In the genomic region with DNA sequence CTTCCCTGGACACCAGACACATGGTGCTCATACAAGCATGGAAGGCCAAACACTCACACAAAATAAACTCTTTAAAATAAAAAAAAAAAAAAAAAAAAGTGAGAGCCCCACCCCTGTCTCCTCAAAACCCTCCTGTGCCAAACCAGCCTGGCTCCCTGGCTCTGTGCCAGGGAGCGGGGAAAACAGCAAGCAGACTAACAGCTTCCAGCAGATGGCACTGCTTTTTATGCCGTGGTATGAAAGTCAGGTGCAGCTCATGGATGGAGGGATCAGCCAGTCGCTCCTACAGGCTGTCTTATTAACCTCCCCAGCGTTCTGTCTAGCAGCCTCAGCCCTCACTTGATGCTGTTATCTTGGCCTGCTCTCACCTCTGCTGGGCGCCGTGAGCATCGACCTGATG, we compare ENCODE assay signal across 8 mouse cellular contexts. TPM values are rescaled to one million over a fixed set of nuclear protein-coding genes. Genes with fewer than 3 reads are reported as not detected.
DNase-seq lines count a peak whose midpoint lies in the region; ATAC-seq and TF ChIP-seq lines count a peak whose summit lies in the region.

No protein-coding gene starts in this region.

- H3K27me3 ChIP-seq in heart, postnatal 0 days (ENCODE audit: control insufficient read depth, insufficient read depth, low read length) = no peaks in the 10 kb centered on the region
- no peaks in the 10 kb centered on the region for H3K27me3 ChIP-seq in forebrain, embryonic 16.5 days (replicated peaks; ENCODE audit: control insufficient read depth, insufficient read depth, low read length)
- no peaks in the 10 kb centered on the region for H3K27me3 ChIP-seq in intestine, embryonic 15.5 days (replicated peaks)

- intact Hi-C loops in heart, postnatal 36 days (cut with DNase I) = no loop called here

- no peak overlapping the region for H3K27ac ChIP-seq in heart, postnatal 0 days (ENCODE audit: low read depth)
- no peak overlapping the region; the same call in 1 of the 2 replicates for H3K27ac ChIP-seq in forebrain, embryonic 16.5 days (ENCODE audit: low read length)
- H3K27ac ChIP-seq in intestine, embryonic 15.5 days = no peak overlapping the region

- peaks cover 51% of the 10 kb centered on the region for H3K36me3 ChIP-seq in heart, postnatal 0 days (replicated peaks; ENCODE audit: control insufficient read depth, insufficient read depth, low read length)
- peaks cover 9% of the 10 kb centered on the region; the same call in 1 of the 2 replicates for H3K36me3 ChIP-seq in forebrain, embryonic 16.5 days (ENCODE audit: control insufficient read depth, insufficient read depth)
- H3K36me3 ChIP-seq in intestine, embryonic 15.5 days = peaks cover 16% of the 10 kb centered on the region; the same call in 1 of the 2 replicates

- no peak for TF ChIP-seq EP300 in heart, postnatal 0 days (IDR thresholded peaks at IDR 0.05; ENCODE audit: low read depth)

- no peaks in the 10 kb centered on the region for H3K9me3 ChIP-seq in heart, postnatal 0 days (replicated peaks; ENCODE audit: control insufficient read depth, low read length)
- no peaks in the 10 kb centered on the region for H3K9me3 ChIP-seq in forebrain, embryonic 16.5 days (ENCODE audit: control insufficient read depth, low read length)
- H3K9me3 ChIP-seq in intestine, embryonic 15.5 days = no peaks in the 10 kb centered on the region

- no peak overlapping the region for H3K4me2 ChIP-seq in heart, postnatal 0 days (ENCODE audit: low read depth, low read length)
- no peak overlapping the region for H3K4me2 ChIP-seq in forebrain, embryonic 16.5 days (ENCODE audit: low read length)
- no peak overlapping the region for H3K4me2 ChIP-seq in intestine, embryonic 15.5 days (replicated peaks)

- peak; percentile 72 for DNase-seq in heart, postnatal 0 days (ENCODE audit: low spot score)
- DNase-seq in heart, postnatal 36 days = no peak
- DNase-seq in 3T3-L1 (ENCODE audit: low read depth, low spot score) (peak; percentile 53), ZHBTc4 (ENCODE audit: low read depth, low spot score) (peak; percentile 75)
- peak; percentile 73 for DNase-seq in kidney, postnatal 14 days
- DNase-seq in retina, postnatal 1 day = peak; percentile 78

- 23% methylated on average over 7 of the region's 7 CpGs for WGBS in heart, postnatal 0 days
- WGBS in forebrain, embryonic 16.5 days = 43% methylated on average over 7 of the region's 7 CpGs
- WGBS in intestine, embryonic 15.5 days = 65% methylated on average over 7 of the region's 7 CpGs

- peak; percentile 65 for TF ChIP-seq CTCF in heart, postnatal 0 days (IDR thresholded peaks at IDR 0.05; ENCODE audit: low read depth)

- H3K4me3 ChIP-seq in heart, postnatal 0 days (ENCODE audit: low read depth, low read length) = no peak overlapping the region
- no peak overlapping the region for H3K4me3 ChIP-seq in forebrain, embryonic 16.5 days (replicated peaks; ENCODE audit: low read length)
- no peak overlapping the region for H3K4me3 ChIP-seq in intestine, embryonic 15.5 days (replicated peaks)

- ATAC-seq in heart, postnatal 0 days (ENCODE audit: insufficient read depth, low read depth) = peak; percentile 28; the same call in 1 of the 2 replicates
- no peak for ATAC-seq in forebrain, embryonic 16.5 days
- no peak for ATAC-seq in intestine, embryonic 15.5 days

- H3K9ac ChIP-seq in heart, postnatal 0 days (replicated peaks; ENCODE audit: low read depth, low read length) = no peak overlapping the region
- no peak overlapping the region for H3K9ac ChIP-seq in forebrain, embryonic 16.5 days (replicated peaks; ENCODE audit: low read depth, low read length)
- H3K9ac ChIP-seq in intestine, embryonic 15.5 days = no peak overlapping the region

- H3K4me1 ChIP-seq in heart, postnatal 0 days (ENCODE audit: control insufficient read depth, insufficient read depth) = peaks cover 4% of the 10 kb centered on the region
- H3K4me1 ChIP-seq in forebrain, embryonic 16.5 days (replicated peaks; ENCODE audit: control insufficient read depth, insufficient read depth, low read length) = peaks cover 16% of the 10 kb centered on the region
- peaks cover 8% of the 10 kb centered on the region for H3K4me1 ChIP-seq in intestine, embryonic 15.5 days (replicated peaks)

RNA-seq across cellular contexts. Expression of gene Rrp7a, which starts 4.2 kb away (rescaled TPM):
- 116 and 121 TPM in 2 replicates for total RNA-seq in heart, postnatal 0 days (2014; rRNA removed; ENCODE audit: low replicate concordance)
- polyA plus RNA-seq in heart, postnatal 0 days (2015; fragmentation: Nextera tagmentation; extraction: Ambion mirVana) = 24.6 and 26.2 TPM in 2 replicates
- total RNA-seq in heart, postnatal 36 days (2021) = 10 to 100 TPM; 42.3 to 42.8 TPM
- polyA plus RNA-seq in forebrain, embryonic 16.5 days (2015; fragmentation: Nextera tagmentation; extraction: Ambion mirVana) = 85.1 and 90.8 TPM in 2 replicates
- polyA plus RNA-seq in intestine, embryonic 15.5 days (2015; fragmentation: Nextera tagmentation; extraction: Ambion mirVana) = 64.0 and 66.7 TPM in 2 replicates

RNA-seq across cellular contexts. Expression of gene Serhl, which starts 29.1 kb away (rescaled TPM):
- 80.4 and 110 TPM in 2 replicates for total RNA-seq in heart, postnatal 0 days (2014; rRNA removed; ENCODE audit: low replicate concordance)
- polyA plus RNA-seq in heart, postnatal 0 days (2015; fragmentation: Nextera tagmentation; extraction: Ambion mirVana) = 81.6 and 84.0 TPM in 2 replicates
- 10 to 100 TPM; 43.6 to 46.5 TPM for total RNA-seq in heart, postnatal 36 days (2021)
- polyA plus RNA-seq in forebrain, embryonic 16.5 days (2015; fragmentation: Nextera tagmentation; extraction: Ambion mirVana) = 24.6 and 30.2 TPM in 2 replicates
- polyA plus RNA-seq in intestine, embryonic 15.5 days (2015; fragmentation: Nextera tagmentation; extraction: Ambion mirVana) = 56.3 and 61.7 TPM in 2 replicates

RNA-seq across cellular contexts. Expression of gene Poldip3, which starts 30.8 kb away (rescaled TPM):
- 60.4 and 63.6 TPM in 2 replicates for total RNA-seq in heart, postnatal 0 days (2014; rRNA removed; ENCODE audit: low replicate concordance)
- 36.4 and 38.3 TPM in 2 replicates for polyA plus RNA-seq in heart, postnatal 0 days (2015; fragmentation: Nextera tagmentation; extraction: Ambion mirVana)
- 10 to 100 TPM; 26.6 to 29.1 TPM for total RNA-seq in heart, postnatal 36 days (2021)
- 154 and 160 TPM in 2 replicates for polyA plus RNA-seq in forebrain, embryonic 16.5 days (2015; fragmentation: Nextera tagmentation; extraction: Ambion mirVana)
- polyA plus RNA-seq in intestine, embryonic 15.5 days (2015; fragmentation: Nextera tagmentation; extraction: Ambion mirVana) = 108 and 109 TPM in 2 replicates

RNA-seq across cellular contexts. Expression of gene Cyb5r3, which starts 54.0 kb away (rescaled TPM):
- total RNA-seq in heart, postnatal 0 days (2014; rRNA removed; ENCODE audit: low replicate concordance) = 125 and 166 TPM in 2 replicates
- polyA plus RNA-seq in heart, postnatal 0 days (2015; fragmentation: Nextera tagmentation; extraction: Ambion mirVana) = 113 and 117 TPM in 2 replicates
- total RNA-seq in heart, postnatal 36 days (2021) = 10 to 100 TPM; 88.0 to 94.8 TPM
- polyA plus RNA-seq in forebrain, embryonic 16.5 days (2015; fragmentation: Nextera tagmentation; extraction: Ambion mirVana) = 92.1 and 112 TPM in 2 replicates
- polyA plus RNA-seq in intestine, embryonic 15.5 days (2015; fragmentation: Nextera tagmentation; extraction: Ambion mirVana) = 176 and 218 TPM in 2 replicates

Comparison
In these comparisons a context has a peak if more than half of its experiments do, and no peak if none do; other contexts are left out.
1. DNase-seq: peak in heart, postnatal 0 days (single experiment), 3T3-L1 (single experiment), ZHBTc4 (single experiment), kidney, postnatal 14 days (single experiment) and retina, postnatal 1 day (single experiment); none in heart, postnatal 36 days (0 of 2).